Mouse (Mus musculus) liver, embryonic 11.5 days (tissue): ENCODE data around the gene Tbx2. TPM values are rescaled to one million over a fixed set of nuclear protein-coding genes. Genes with fewer than 3 reads are reported as not detected.
A peak's percentile ranks its signal among the peaks of the same experiment; 100 is the strongest.

Experiments used
- ATAC-seq: fragments of 200-750 bp; cut with Nextera tagmentation; replicated peaks from 2 replicates; pipeline ENCODE4 v1.8.0; 2017; ENCODE audit warnings: moderate number of reproducible peaks, mild to moderate bottlenecking, moderate TSS enrichment, moderate library complexity; ENCODE audit not compliant: low FRiP score
- DNase-seq: peaks from one replicate; pipeline ENCODE4 v3.0.0-alpha.2; 2017; ENCODE audit warnings: low spot score
- H3K27ac ChIP-seq: fragments of 300-500 bp; sonication (generic); 2 replicates; pipeline ENCODE4 v1.5.1; 2014; ENCODE audit warnings: mild to moderate bottlenecking, low read depth, low read length, control low read depth
- H3K27me3 ChIP-seq: fragments of 300-500 bp; sonication (generic); replicated peaks from 2 replicates; pipeline ENCODE4 v1.6.1; 2014; ENCODE audit warnings: low read length, mixed read lengths; ENCODE audit not compliant: control insufficient read depth, insufficient read depth
- H3K36me3 ChIP-seq: fragments of 300-500 bp; sonication (generic); 2 replicates; pipeline ENCODE4 v1.6.1; 2014; ENCODE audit warnings: mild to moderate bottlenecking, low read length, moderate library complexity, mixed read lengths; ENCODE audit not compliant: control insufficient read depth, insufficient read depth
- H3K4me1 ChIP-seq: fragments of 300-500 bp; sonication (generic); replicated peaks from 2 replicates; pipeline ENCODE4 v1.6.1; 2014; ENCODE audit warnings: low read length, mixed read lengths; ENCODE audit not compliant: control insufficient read depth, insufficient read depth
- H3K4me2 ChIP-seq: fragments of 300-500 bp; sonication (generic); 2 replicates; pipeline ENCODE4 v1.6.1; 2014; ENCODE audit warnings: mild to moderate bottlenecking, control low read depth, moderate library complexity
- H3K4me3 ChIP-seq: fragments of 300-500 bp; sonication (generic); 2 replicates; pipeline ENCODE4 v1.5.1; 2014; ENCODE audit warnings: low read depth, low read length, control low read depth
- H3K9ac ChIP-seq: fragments of 300-500 bp; sonication (generic); 2 replicates; pipeline ENCODE4 v1.6.1; 2014; ENCODE audit warnings: low read depth, low read length, control low read depth
- H3K9me3 ChIP-seq: fragments of 300-500 bp; sonication (generic); 2 replicates; pipeline ENCODE4 v1.6.1; 2016; ENCODE audit warnings: low read length, inconsistent platforms, mixed read lengths; ENCODE audit not compliant: control insufficient read depth
- WGBS: fragments of 180-500 bp; shearing (Covaris S2); extraction: QIAGEN DNeasy Blood & Tissue Kit; methylation state at CpG from one replicate; pipeline ENCODE4 v1.1.7; 2014; 5-methylcytosine and 5-hydroxymethylcytosine counted together
- polyA plus RNA-seq: library from polyadenylated mRNA; unstranded; fragments of >200 nt; fragmentation: Nextera tagmentation; extraction: Ambion mirVana; gene quantifications from 2 replicates; pipeline ENCODE4 v1.2.1, GENCODE M21; 2014

Gene Tbx2
- polyA plus RNA-seq, 1 experiment from 2014 or later = 3.2 TPM

- Histone ChIP-seq H3K4me2 (no peak within 1 kb of the TSS), H3K9ac (peak within 1 kb of the TSS; percentile 2; the same call in 1 of the 2 replicates), H3K27me3 (peaks cover 94% of the 10 kb centered on the region), H3K4me3 (peak within 1 kb of the TSS; percentile 14; the same call in 1 of the 2 replicates), H3K36me3 (no peaks in the 10 kb centered on the region), H3K4me1 (peaks cover 13% of the 10 kb centered on the region), H3K27ac (no peak within 1 kb of the TSS), H3K9me3 (no peaks in the 10 kb centered on the region)
- DNase-seq (no peak), ATAC-seq (no peak; the same call in 1 of the 2 replicates)
- whole genome bisulfite sequencing = 18% methylated on average over 26 of the region's 28 CpGs
These were observed 53.5 kb downstream of the Tbx2 start, which contains the start of gene Tbx4 for GRCm38 (mm10) chr11:85885665-85886428. TSS of gene Tbx4 (plus strand) at chr11:85886422.

- no peak for ATAC-seq
- peaks cover 95% of the 10 kb centered on the region for H3K27me3 ChIP-seq
- no peaks in the 10 kb centered on the region for H3K9me3 ChIP-seq
- H3K4me2 ChIP-seq = no peak overlapping the region
- no peak for DNase-seq
- H3K27ac ChIP-seq = no peak overlapping the region
- peak overlapping the region; percentile 14; the same call in 1 of the 2 replicates for H3K4me3 ChIP-seq
- H3K36me3 ChIP-seq = no peaks in the 10 kb centered on the region
- WGBS = 10% methylated on average over 22 of the region's 22 CpGs
- H3K4me1 ChIP-seq = peaks cover 13% of the 10 kb centered on the region
- H3K9ac ChIP-seq = peak overlapping the region; percentile 2; the same call in 1 of the 2 replicates
These were observed 54.1 kb downstream of the Tbx2 start for GRCm38 (mm10) chr11:85886429-85886785.

- no peak overlapping the region for H3K27ac ChIP-seq
- ATAC-seq = no peak
- no peak overlapping the region for H3K9ac ChIP-seq
- no peak for DNase-seq
- H3K36me3 ChIP-seq = no peaks in the 10 kb centered on the region
- peaks cover 95% of the 10 kb centered on the region for H3K27me3 ChIP-seq
- H3K4me3 ChIP-seq = no peak overlapping the region
- no peaks in the 10 kb centered on the region for H3K9me3 ChIP-seq
- H3K4me1 ChIP-seq = peaks cover 13% of the 10 kb centered on the region
- WGBS = 34% methylated on average over 6 of the region's 6 CpGs
- no peak overlapping the region for H3K4me2 ChIP-seq
These were observed 54.9 kb downstream of the Tbx2 start for GRCm38 (mm10) chr11:85887273-85887672.

DNA sequence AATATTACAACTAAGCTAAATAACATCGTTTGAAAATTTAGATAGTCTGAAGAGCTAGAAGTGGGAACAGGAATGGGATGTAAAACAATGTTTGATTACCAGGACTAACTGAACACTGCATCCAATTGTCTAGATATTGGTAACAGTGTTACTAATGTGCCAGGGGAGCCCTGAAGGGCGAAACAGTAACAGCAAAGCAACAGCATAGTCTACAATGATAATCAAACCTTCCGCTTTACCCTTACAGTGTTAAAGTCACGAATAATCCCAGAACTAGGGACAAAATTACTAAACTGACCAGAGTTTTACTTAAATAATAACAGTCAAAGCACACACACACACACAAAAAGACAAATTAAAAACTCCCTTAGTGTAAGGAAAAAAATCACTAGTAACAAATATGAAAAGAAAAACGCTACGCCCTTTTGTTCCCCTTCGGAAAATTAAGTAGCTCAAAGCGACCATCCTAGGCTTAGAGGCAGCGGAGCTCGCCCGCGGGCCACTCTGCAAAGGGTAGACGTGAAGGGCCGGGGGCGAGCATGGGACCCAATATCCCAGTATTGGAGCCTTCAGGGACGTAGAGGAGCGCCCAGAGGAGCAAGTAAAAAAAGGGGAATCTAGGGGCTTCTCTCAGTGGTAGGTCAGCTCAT is 55.6 kb downstream of the Tbx2 start:
- DNase-seq = no peak
- peaks cover 13% of the 10 kb centered on the region for H3K4me1 ChIP-seq
- H3K36me3 ChIP-seq = no peaks in the 10 kb centered on the region
- H3K9me3 ChIP-seq = no peaks in the 10 kb centered on the region
- 5% methylated on average over 17 of the region's 17 CpGs for WGBS
- H3K27me3 ChIP-seq = peaks cover 97% of the 10 kb centered on the region
- no peak overlapping the region for H3K9ac ChIP-seq
- peak overlapping the region; percentile 28 for H3K4me3 ChIP-seq
- ATAC-seq = no peak
- peak overlapping the region; percentile 43 for H3K4me2 ChIP-seq
- no peak overlapping the region for H3K27ac ChIP-seq

GRCm38 (mm10) chr11:85888451-85888961 is 56.2 kb downstream of the Tbx2 start:
- ATAC-seq (no peak), DNase-seq (no peak)
- peak overlapping the region; percentile 28 for H3K4me3 ChIP-seq
- peak overlapping the region; percentile 43 for H3K4me2 ChIP-seq
- H3K27me3 ChIP-seq = peaks cover 97% of the 10 kb centered on the region
- no peaks in the 10 kb centered on the region for H3K9me3 ChIP-seq
- 1% methylated on average over 26 of the region's 26 CpGs for WGBS
- no peaks in the 10 kb centered on the region for H3K36me3 ChIP-seq
- H3K4me1 ChIP-seq = peaks cover 13% of the 10 kb centered on the region
- no peak overlapping the region for H3K9ac ChIP-seq
- no peak overlapping the region for H3K27ac ChIP-seq

DNA sequence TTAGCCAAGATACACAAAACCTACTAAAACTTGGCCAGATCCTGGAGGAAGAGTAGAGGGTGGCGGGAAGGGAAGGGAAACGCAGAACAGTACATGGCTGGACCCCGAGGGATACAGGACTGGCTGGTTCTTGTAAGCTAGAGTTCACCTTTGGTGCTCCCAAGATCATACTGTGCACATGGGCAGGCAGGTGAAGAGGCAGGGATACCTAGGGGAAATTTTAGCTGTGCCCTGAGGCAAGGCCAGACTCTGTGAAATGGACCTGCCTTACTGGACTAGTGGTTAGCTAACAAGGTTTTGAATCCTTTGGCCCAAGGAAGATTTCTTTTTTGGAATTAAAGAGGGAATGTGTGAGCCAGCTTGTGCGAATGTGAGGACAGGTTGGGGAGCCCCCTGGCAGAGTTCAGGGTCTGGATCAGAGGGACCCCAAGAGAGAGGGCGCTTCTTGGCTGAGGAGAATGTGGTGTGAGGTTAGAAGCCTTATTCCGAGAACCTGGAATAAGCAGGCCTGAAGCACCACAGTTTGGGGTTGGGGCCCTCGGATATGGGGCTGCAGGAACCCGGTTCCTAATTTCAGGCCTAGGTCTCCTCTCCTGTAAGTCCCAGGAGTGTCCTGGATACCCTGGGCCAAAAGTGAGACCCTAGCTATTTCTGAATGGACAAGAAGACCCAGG is 56.8 kb downstream of the Tbx2 start:
- ATAC-seq (no peak), DNase-seq (no peak)
- Histone ChIP-seq H3K4me3 (no peak overlapping the region; the same call in 1 of the 2 replicates), H3K9ac (no peak overlapping the region), H3K27me3 (peaks cover 97% of the 10 kb centered on the region), H3K4me2 (no peak overlapping the region), H3K9me3 (no peaks in the 10 kb centered on the region), H3K36me3 (no peaks in the 10 kb centered on the region), H3K27ac (no peak overlapping the region), H3K4me1 (peaks cover 13% of the 10 kb centered on the region)
- WGBS = 27% methylated on average over 8 of the region's 8 CpGs

DNA sequence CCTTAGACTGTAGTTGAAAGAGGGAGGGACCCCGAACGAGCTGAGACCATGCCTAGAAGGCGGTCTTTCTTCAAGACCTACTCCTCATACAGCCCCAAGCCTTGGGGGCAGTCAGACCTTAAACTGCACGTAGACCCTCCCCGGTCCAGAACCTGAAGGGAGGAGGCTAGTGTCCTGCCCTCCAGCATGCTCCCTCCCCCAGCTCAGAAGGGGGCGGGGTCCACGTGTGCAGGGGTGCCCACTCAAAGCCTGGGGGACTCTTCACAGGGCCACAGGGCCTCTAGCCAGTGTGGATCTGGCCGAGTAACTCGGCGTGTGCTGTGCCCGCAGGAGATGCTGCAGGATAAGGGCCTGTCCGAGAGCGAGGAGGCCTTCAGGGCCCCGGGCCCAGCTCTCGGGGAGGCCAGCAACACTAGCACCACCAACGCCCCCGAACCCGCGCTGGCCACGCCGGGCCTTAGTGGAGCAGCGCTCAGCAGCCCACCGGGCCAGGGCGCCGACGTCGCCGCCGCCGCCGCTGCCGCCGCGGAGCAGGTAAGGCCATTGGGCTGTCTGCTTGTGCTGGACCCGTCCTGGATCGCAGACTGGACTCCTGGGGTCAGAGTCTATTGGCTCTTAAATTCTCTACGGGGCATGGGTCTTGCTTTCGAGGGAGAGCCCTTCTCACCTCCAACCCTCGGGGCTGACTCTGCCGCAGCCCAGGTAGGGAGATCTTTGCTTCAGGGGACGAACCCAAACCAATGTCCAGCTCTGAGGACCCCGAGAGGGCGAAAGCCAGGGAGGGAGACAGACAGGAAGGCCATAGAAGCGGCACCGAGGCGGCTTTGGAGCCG is 57.6 kb downstream of the Tbx2 start:
- no peaks in the 10 kb centered on the region for H3K9me3 ChIP-seq
- peak overlapping the region; percentile 5; the same call in 1 of the 2 replicates for H3K4me2 ChIP-seq
- no peaks in the 10 kb centered on the region for H3K36me3 ChIP-seq
- H3K4me3 ChIP-seq = peak overlapping the region; percentile 5; the same call in 1 of the 2 replicates
- DNase-seq (no peak), ATAC-seq (no peak)
- peaks cover 97% of the 10 kb centered on the region for H3K27me3 ChIP-seq
- 6% methylated on average over 47 of the region's 47 CpGs for WGBS
- no peak overlapping the region for H3K27ac ChIP-seq
- H3K4me1 ChIP-seq = peaks cover 13% of the 10 kb centered on the region
- H3K9ac ChIP-seq = no peak overlapping the region

- ATAC-seq = no peak
- H3K4me3 ChIP-seq = 0 out of 2 replicates have a peak overlapping the region, but pooled peaks have one; percentile 12
- no peaks in the 10 kb centered on the region for H3K9me3 ChIP-seq
- 4% methylated on average over 13 of the region's 13 CpGs for WGBS
- no peak for DNase-seq
- H3K27me3 ChIP-seq = peaks cover 97% of the 10 kb centered on the region
- H3K9ac ChIP-seq = no peak overlapping the region
- H3K36me3 ChIP-seq = no peaks in the 10 kb centered on the region
- no peak overlapping the region for H3K4me2 ChIP-seq
- H3K4me1 ChIP-seq = peaks cover 13% of the 10 kb centered on the region
- H3K27ac ChIP-seq = no peak overlapping the region
These were observed 58.2 kb downstream of the Tbx2 start for GRCm38 (mm10) chr11:85890563-85890845.
